Mouse (Mus musculus): ENCODE data around the gene Ism2.

- TF ChIP-seq MYC (IDR thresholded peaks at IDR 0.05; ENCODE audit: low read depth, low read length) (no peak), MAX (IDR thresholded peaks at IDR 0.05; ENCODE audit: low read length) (no peak), POLR2A (IDR thresholded peaks at IDR 0.05; ENCODE audit: control insufficient read depth in 1 of 2, insufficient read depth in 1 of 2, low read depth in 1 of 2, low read length in 2 of 2, poor library complexity in 1 of 2) (no peak), CTCF (IDR thresholded peaks at IDR 0.05 in 2 of 3, conservative IDR thresholded peaks at IDR 0.05 in 1 of 3; ENCODE audit: control insufficient read depth in 1 of 3, insufficient read depth in 1 of 3, low read depth in 2 of 3, low read length in 3 of 3, poor library complexity in 1 of 3, severe bottlenecking in 1 of 3) (no peak)
Observed at GRCm38 (mm10) chr12:87279350-87279749, 20.2 kb downstream of the Ism2 start.

All from MEL (cell line).